Mouse (Mus musculus) c-Kit-positive CD71-positive TER-119-positive erythroid progenitor cells, embryonic 14.5 days (primary cell): Measurements from ENCODE around the gene Klhdc3.
A peak's percentile ranks its signal among the peaks of the same experiment; 100 is the strongest.

Experiments
- DNase-seq: peaks from one replicate; pipeline ENCODE4 v3.0.0-alpha.2; 2013; ENCODE audit warnings: low spot score

Gene Klhdc3

GRCm38 (mm10) chr17:46702100-46702499, 21.4 kb upstream of the Klhdc3 start:
- DNase-seq: no peak

- no peak for DNase-seq
Observed at GRCm38 (mm10) chr17:46701489-46701888, 20.8 kb upstream of the Klhdc3 start.

GRCm38 (mm10) chr17:46699912-46700311, 19.2 kb upstream of the Klhdc3 start:
- no peak for DNase-seq

GRCm38 (mm10) chr17:46699245-46699644, 18.5 kb upstream of the Klhdc3 start:
- no peak for DNase-seq

- DNase-seq: no peak
Observed at GRCm38 (mm10) chr17:46698515-46698914, 17.8 kb upstream of the Klhdc3 start.

- DNase-seq: no peak
Observed at GRCm38 (mm10) chr17:46694517-46695063, 13.9 kb upstream of the Klhdc3 start.

- no peak for DNase-seq
Observed at GRCm38 (mm10) chr17:46691390-46691789, 10.7 kb upstream of the Klhdc3 start.

- no peak for DNase-seq
Observed at GRCm38 (mm10) chr17:46690665-46691064, 10.0 kb upstream of the Klhdc3 start.

- no peak for DNase-seq
Observed at GRCm38 (mm10) chr17:46685913-46686312, 5.2 kb upstream of the Klhdc3 start.

- no peak for DNase-seq
Observed at GRCm38 (mm10) chr17:46682654-46683389, 2.1 kb upstream of the Klhdc3 start.

- DNase-seq: no peak
Observed at GRCm38 (mm10) chr17:46681466-46682118, 878 bp upstream of the Klhdc3 start.

GRCm38 (mm10) chr17:46679843-46680759, 613 bp downstream of the Klhdc3 start:
- no peak for DNase-seq

GRCm38 (mm10) chr17:46678911-46679310, 1.8 kb downstream of the Klhdc3 start:
- no peak for DNase-seq

- no peak for DNase-seq
Observed at GRCm38 (mm10) chr17:46678416-46678815, 2.3 kb downstream of the Klhdc3 start, which contains the start of gene Mea1. TSS of gene Mea1 (plus strand) at chr17:46678793.

- no peak for DNase-seq
Observed at GRCm38 (mm10) chr17:46674530-46675283, 6.0 kb downstream of the Klhdc3 start.

GRCm38 (mm10) chr17:46673850-46674529, 6.7 kb downstream of the Klhdc3 start, which contains the start of gene Rrp36:
TSS of gene Rrp36 (minus strand) at chr17:46674352.
- peak; percentile 91 for DNase-seq

- no peak for DNase-seq
Observed at GRCm38 (mm10) chr17:46669911-46670310, 10.8 kb downstream of the Klhdc3 start.

- no peak for DNase-seq
Observed at GRCm38 (mm10) chr17:46667712-46668111, 13.0 kb downstream of the Klhdc3 start.

- no peak for DNase-seq
Observed at GRCm38 (mm10) chr17:46662730-46663129, 18.0 kb downstream of the Klhdc3 start.

GRCm38 (mm10) chr17:46661981-46662380, 18.7 kb downstream of the Klhdc3 start:
- no peak for DNase-seq

GRCm38 (mm10) chr17:46661351-46661750, 19.4 kb downstream of the Klhdc3 start:
- DNase-seq: no peak
